Mouse (Mus musculus): ENCODE data around the gene Slc25a1. TPM values are rescaled to one million over a fixed set of nuclear protein-coding genes. Genes with fewer than 3 reads are reported as not detected.

Slc25a1 gene
- polyA plus RNA-seq, 1 experiment from 2014 or later: 83.6 TPM

DNA sequence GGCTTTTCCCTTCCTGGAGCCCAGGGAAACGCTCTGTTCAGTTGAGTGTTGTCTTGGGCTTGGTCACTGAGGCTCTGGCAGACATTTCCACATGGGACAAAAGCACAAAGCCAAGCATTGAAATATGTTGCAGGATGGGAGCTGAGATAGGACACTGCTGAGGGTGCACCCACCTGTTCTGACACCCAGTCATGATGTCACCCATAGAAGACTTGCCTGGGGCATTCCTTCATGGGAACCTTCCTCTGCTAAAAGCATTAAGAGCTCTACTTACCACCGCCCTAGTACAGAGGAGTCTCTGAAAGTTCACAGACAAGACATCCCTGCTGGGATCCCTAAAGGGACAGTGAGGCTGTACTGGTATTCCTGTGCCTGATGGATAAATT is 37.7 kb downstream of the Slc25a1 start:
- H3K9me3 ChIP-seq (replicated peaks): no peaks in the 10 kb centered on the region
- H3K9ac ChIP-seq: peak overlapping the region; percentile 94
- peak overlapping the region; percentile 88 for H3K4me3 ChIP-seq (replicated peaks)
- no peak for ATAC-seq (ENCODE audit: insufficient number of reproducible peaks, low FRiP score, low TSS enrichment, low read depth)
- no peaks in the 10 kb centered on the region for H3K36me3 ChIP-seq
- peaks cover 24% of the 10 kb centered on the region for H3K4me1 ChIP-seq
- no peaks in the 10 kb centered on the region for H3K27me3 ChIP-seq
- H3K27ac ChIP-seq (replicated peaks): peak overlapping the region; percentile 95; the same call in 1 of the 2 replicates
- peak overlapping the region; percentile 72 for H3K4me2 ChIP-seq (replicated peaks)
- 31% methylated on average over 2 of the region's 2 CpGs for WGBS

DNA sequence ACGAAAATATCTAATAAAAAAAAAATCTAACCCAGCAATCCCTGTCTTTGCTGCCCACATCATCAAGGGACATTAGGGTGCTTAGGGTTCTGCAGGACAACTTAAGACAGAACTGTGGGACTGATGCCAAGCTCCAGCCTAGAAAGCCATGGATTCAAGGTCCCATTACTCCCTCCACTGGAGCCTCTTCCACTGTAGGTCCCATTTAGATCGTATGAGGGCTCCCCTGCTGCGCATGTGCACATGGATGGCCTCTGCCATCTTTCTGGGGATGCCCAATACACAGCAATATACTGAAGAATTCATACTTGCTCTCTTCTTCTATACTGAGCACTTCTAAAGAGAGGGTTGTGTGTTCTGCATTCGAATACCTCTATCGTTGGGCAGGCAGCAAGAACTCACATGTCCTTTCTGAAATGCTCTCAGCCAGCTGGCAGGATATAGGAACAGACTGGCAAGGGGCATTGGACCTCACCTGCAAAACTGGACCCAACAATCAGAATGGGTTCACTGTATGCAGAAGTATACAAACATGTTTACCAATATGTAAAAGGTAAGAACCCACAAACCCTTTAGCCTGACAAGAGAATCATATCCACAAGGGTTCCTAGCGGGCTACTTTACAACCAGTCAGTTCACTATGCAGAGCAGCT is 38.2 kb downstream of the Slc25a1 start:
- peak overlapping the region; percentile 72 for H3K4me2 ChIP-seq (replicated peaks)
- peaks cover 24% of the 10 kb centered on the region for H3K4me1 ChIP-seq
- H3K36me3 ChIP-seq: no peaks in the 10 kb centered on the region
- H3K9me3 ChIP-seq (replicated peaks): no peaks in the 10 kb centered on the region
- no peak overlapping the region for H3K27ac ChIP-seq (replicated peaks)
- no peak overlapping the region for H3K9ac ChIP-seq
- no peaks in the 10 kb centered on the region for H3K27me3 ChIP-seq
- peak overlapping the region; percentile 88 for H3K4me3 ChIP-seq (replicated peaks)
- 81% methylated on average over 6 of the region's 6 CpGs for WGBS
- no peak for ATAC-seq (ENCODE audit: insufficient number of reproducible peaks, low FRiP score, low TSS enrichment, low read depth)

DNA sequence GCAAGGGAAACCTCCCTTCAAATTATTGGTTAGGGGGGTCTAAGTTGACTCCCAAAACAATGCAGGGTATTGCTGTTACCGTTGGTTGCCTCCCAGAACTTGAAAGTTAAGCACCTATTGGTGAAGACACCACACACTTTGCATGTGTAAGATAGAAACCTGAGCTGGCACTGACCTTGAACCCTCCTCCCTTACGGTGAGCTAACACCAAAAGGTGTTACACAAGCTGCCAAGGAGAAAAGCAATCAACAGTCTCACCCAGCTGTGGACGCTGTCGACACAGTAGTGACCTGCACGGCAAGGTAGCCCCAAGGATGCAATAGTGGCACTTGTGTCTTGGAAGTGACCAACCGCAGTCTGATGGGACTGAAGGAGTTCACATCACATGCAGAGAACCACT is 43.9 kb downstream of the Slc25a1 start:
- no peak overlapping the region for H3K27ac ChIP-seq (replicated peaks)
- no peak for ATAC-seq (ENCODE audit: insufficient number of reproducible peaks, low FRiP score, low TSS enrichment, low read depth)
- H3K9me3 ChIP-seq (replicated peaks): no peaks in the 10 kb centered on the region
- H3K4me2 ChIP-seq (replicated peaks): no peak overlapping the region
- H3K4me1 ChIP-seq: peaks cover 14% of the 10 kb centered on the region
- no peak overlapping the region for H3K9ac ChIP-seq
- no peaks in the 10 kb centered on the region; the same call in 1 of the 2 replicates for H3K36me3 ChIP-seq
- WGBS: 87% methylated on average over 6 of the region's 6 CpGs
- H3K27me3 ChIP-seq: no peaks in the 10 kb centered on the region
- no peak overlapping the region for H3K4me3 ChIP-seq (replicated peaks)

DNA sequence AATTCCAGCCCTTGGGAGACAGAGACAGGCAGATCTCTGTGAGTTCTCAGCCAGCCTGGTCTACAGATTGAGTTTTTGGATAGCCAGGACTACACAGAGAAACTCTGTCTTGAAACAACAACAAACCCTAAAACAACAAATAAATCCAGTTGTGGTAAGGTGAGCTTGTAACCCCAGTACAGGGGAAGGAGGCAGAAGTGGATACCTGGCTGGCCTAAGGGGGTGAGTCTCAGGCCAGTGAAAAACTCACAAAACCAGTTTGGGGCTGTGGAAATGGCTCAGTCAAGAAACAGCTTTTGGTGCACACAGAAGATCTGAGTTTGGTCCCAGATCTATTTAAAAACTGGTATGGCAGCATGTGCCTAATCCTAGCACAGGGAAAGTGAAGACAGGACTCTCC is 45.8 kb downstream of the Slc25a1 start:
- Histone ChIP-seq H3K36me3 (no peaks in the 10 kb centered on the region; the same call in 1 of the 2 replicates), H3K4me1 (peaks cover 14% of the 10 kb centered on the region), H3K4me3 (replicated peaks) (no peak overlapping the region), H3K27ac (replicated peaks) (no peak overlapping the region), H3K9me3 (replicated peaks) (no peaks in the 10 kb centered on the region), H3K27me3 (no peaks in the 10 kb centered on the region), H3K9ac (no peak overlapping the region), H3K4me2 (replicated peaks) (no peak overlapping the region)
- ATAC-seq (ENCODE audit: insufficient number of reproducible peaks, low FRiP score, low TSS enrichment, low read depth): 0 out of 2 replicates have a peak, but pooled peaks have one; percentile 20

DNA sequence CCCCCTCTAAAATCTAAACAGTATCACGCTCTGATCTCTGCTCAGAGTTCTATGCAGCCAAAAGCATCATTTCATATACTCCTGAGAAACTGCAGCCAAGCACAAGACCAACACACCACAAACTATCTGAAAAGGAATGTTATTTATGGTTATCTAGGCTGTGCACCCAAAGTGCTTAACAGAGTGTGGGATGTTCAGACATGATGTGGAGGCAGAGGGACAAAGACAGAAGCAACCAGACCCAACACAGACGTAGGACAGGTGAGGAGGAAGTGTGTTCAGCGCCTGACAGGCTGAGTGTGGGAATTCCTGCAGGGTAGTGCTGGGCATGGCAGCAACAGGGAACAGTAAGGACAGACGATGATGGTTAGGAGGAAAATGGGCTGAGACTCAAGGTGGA is 48.4 kb downstream of the Slc25a1 start:
- Histone ChIP-seq H3K4me1 (peaks cover 14% of the 10 kb centered on the region), H3K27ac (replicated peaks) (no peak overlapping the region), H3K27me3 (no peaks in the 10 kb centered on the region), H3K4me3 (replicated peaks) (no peak overlapping the region), H3K9me3 (replicated peaks) (no peaks in the 10 kb centered on the region), H3K9ac (no peak overlapping the region), H3K4me2 (replicated peaks) (no peak overlapping the region), H3K36me3 (no peaks in the 10 kb centered on the region; the same call in 1 of the 2 replicates)
- ATAC-seq (ENCODE audit: insufficient number of reproducible peaks, low FRiP score, low TSS enrichment, low read depth): no peak
- 86% methylated on average over 4 of the region's 4 CpGs for WGBS

DNA sequence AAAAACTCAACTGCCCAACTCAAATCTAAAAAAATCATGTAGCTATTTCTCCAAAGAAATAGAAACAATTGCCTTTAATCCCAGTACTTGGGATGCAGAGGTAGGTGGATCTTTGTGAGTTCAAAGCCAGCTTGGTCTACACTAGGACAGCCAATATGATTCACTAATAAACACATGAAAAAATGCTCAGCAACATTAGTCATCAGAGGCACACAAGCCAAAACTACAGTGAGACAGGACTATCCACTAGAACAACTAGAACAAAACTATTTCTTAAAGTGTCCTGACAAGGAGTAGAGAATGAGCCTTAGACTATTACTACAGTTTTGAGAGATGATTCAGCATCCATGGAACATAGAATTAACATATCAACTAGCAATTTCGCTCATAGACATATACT is 51.9 kb downstream of the Slc25a1 start:
- H3K27me3 ChIP-seq: no peaks in the 10 kb centered on the region
- H3K36me3 ChIP-seq: peaks cover 16% of the 10 kb centered on the region
- no peak overlapping the region for H3K27ac ChIP-seq (replicated peaks)
- no peaks in the 10 kb centered on the region for H3K4me1 ChIP-seq
- H3K4me3 ChIP-seq (replicated peaks): no peak overlapping the region
- H3K9me3 ChIP-seq (replicated peaks): no peaks in the 10 kb centered on the region
- no peak overlapping the region for H3K4me2 ChIP-seq (replicated peaks)
- no peak overlapping the region for H3K9ac ChIP-seq
- WGBS: 93% methylated on average over 1 of the region's 1 CpGs
- ATAC-seq (ENCODE audit: insufficient number of reproducible peaks, low FRiP score, low TSS enrichment, low read depth): no peak

Other genes with a start within 250 kb of the Slc25a1 start
- gene Med15, start 195.3 kb downstream of the Slc25a1 start, polyA plus RNA-seq (2015; fragmentation: Nextera tagmentation; extraction: Ambion mirVana): 45.9 and 54.6 TPM in 2 replicates
- 91.5 and 93.4 TPM in 2 replicates for gene Klhl22, start 168.6 kb downstream of the Slc25a1 start, polyA plus RNA-seq (2015; fragmentation: Nextera tagmentation; extraction: Ambion mirVana)
- gene Scarf2, start 130.9 kb downstream of the Slc25a1 start, polyA plus RNA-seq (2015; fragmentation: Nextera tagmentation; extraction: Ambion mirVana): 40.7 and 43.4 TPM in 2 replicates
- 0.30 and 0.52 TPM in 2 replicates for gene B830017H08Rik, start 95.1 kb downstream of the Slc25a1 start, polyA plus RNA-seq (2015; fragmentation: Nextera tagmentation; extraction: Ambion mirVana)
- gene Car15, start 89.9 kb downstream of the Slc25a1 start, polyA plus RNA-seq (2015; fragmentation: Nextera tagmentation; extraction: Ambion mirVana): 2.8 and 3.9 TPM in 2 replicates
- 0.22 and 0.29 TPM in 2 replicates for gene Gm20518, start 36.5 kb downstream of the Slc25a1 start, polyA plus RNA-seq (2015; fragmentation: Nextera tagmentation; extraction: Ambion mirVana)
- gene Tssk1, start 34.0 kb downstream of the Slc25a1 start, polyA plus RNA-seq (2015; fragmentation: Nextera tagmentation; extraction: Ambion mirVana): not detected in 2 replicates
- 86.0 and 90.2 TPM in 2 replicates for gene Dgcr2, start 29.7 kb downstream of the Slc25a1 start, polyA plus RNA-seq (2015; fragmentation: Nextera tagmentation; extraction: Ambion mirVana)
- 0.12 TPM in 1 of 2 replicates, not detected in the other for gene Tssk2, start 29.6 kb downstream of the Slc25a1 start, polyA plus RNA-seq (2015; fragmentation: Nextera tagmentation; extraction: Ambion mirVana)
- gene Ess2, start 16.9 kb downstream of the Slc25a1 start, polyA plus RNA-seq (2015; fragmentation: Nextera tagmentation; extraction: Ambion mirVana): 35.0 and 40.8 TPM in 2 replicates
- gene Gsc2, start 13.2 kb downstream of the Slc25a1 start, polyA plus RNA-seq (2015; fragmentation: Nextera tagmentation; extraction: Ambion mirVana): not detected in 2 replicates
- not detected in 2 replicates for gene Vpreb2, start 52.2 kb upstream of the Slc25a1 start, polyA plus RNA-seq (2015; fragmentation: Nextera tagmentation; extraction: Ambion mirVana)
- 108 and 115 TPM in 2 replicates for gene Dgcr6, start 124.6 kb upstream of the Slc25a1 start, polyA plus RNA-seq (2015; fragmentation: Nextera tagmentation; extraction: Ambion mirVana)
- 11.2 and 11.7 TPM in 2 replicates for gene Prodh, start 162.0 kb upstream of the Slc25a1 start, polyA plus RNA-seq (2015; fragmentation: Nextera tagmentation; extraction: Ambion mirVana)
- 7.4 and 7.9 TPM in 2 replicates for gene Rtn4r, start 199.4 kb upstream of the Slc25a1 start, polyA plus RNA-seq (2015; fragmentation: Nextera tagmentation; extraction: Ambion mirVana)

Measured in embryonic facial prominence, embryonic 15.5 days (tissue).